Mouse (Mus musculus): Measurements from ENCODE around the gene Steap3.

Gene Steap3

GRCm38 (mm10) chr1:120146994-120147393, 125.5 kb downstream of the Steap3 start:
- peak; percentile 7 for DNase-seq (ENCODE audit: low read depth)

- DNase-seq (ENCODE audit: low read depth): no peak
Measured at GRCm38 (mm10) chr1:120145527-120146216, 126.8 kb downstream of the Steap3 start.

- no peak for DNase-seq (ENCODE audit: low read depth)
Measured at GRCm38 (mm10) chr1:120142551-120142950, 130.0 kb downstream of the Steap3 start.
